Mouse (Mus musculus) CH12.LX (cell line): ENCODE data around the gene Ak3. TPM values are rescaled to one million over a fixed set of nuclear protein-coding genes. Genes with fewer than 3 reads are reported as not detected.

Experiments used
- DNase-seq: peaks from one replicate; pipeline ENCODE4 v3.0.0-alpha.2; 2013; ENCODE audit errors: extremely low read depth
- H3K27ac ChIP-seq: 2 replicates; pipeline ENCODE4 v1.5.1; 2012; ENCODE audit warnings: low read depth, mild to moderate bottlenecking, control low read depth, moderate library complexity; ENCODE audit not compliant: insufficient read depth
- H3K27me3 ChIP-seq: replicated peaks from 2 replicates; pipeline ENCODE3; 2012; ENCODE audit warnings: inconsistent platforms
- H3K36me3 ChIP-seq, 2 experiments: replicated peaks in 1 of 2; 2 replicates each; pipeline versions ENCODE3 to v1.6.1; 2012; ENCODE audit warnings: inconsistent platforms in 1 of 2, low read length in 1 of 2, mild to moderate bottlenecking in 1 of 2, mixed read lengths in 1 of 2, moderate library complexity in 1 of 2; ENCODE audit not compliant: control insufficient read depth in 1 of 2, insufficient read depth in 1 of 2
- H3K4me1 ChIP-seq, 2 experiments: 2 replicates each; pipeline ENCODE4 v1.6.1; 2012; ENCODE audit warnings: inconsistent platforms in 1 of 2, moderate library complexity in 1 of 2; ENCODE audit not compliant: insufficient read depth in 2 of 2, control insufficient read depth in 1 of 2
- H3K4me2 ChIP-seq: 2 replicates; pipeline ENCODE4 v1.6.1; 2012; ENCODE audit warnings: low read depth, mild to moderate bottlenecking, control low read depth; ENCODE audit not compliant: poor library complexity, insufficient read depth, severe bottlenecking
- H3K4me3 ChIP-seq, 3 experiments: fragments of 150-350 bp in 1 of 3; sonication (generic) in 1 of 3; replicated peaks in 1 of 3; 2 replicates each; pipeline versions ENCODE3 to v1.5.1; 2011 to 2012; ENCODE audit warnings: low read depth in 2 of 3, low read length in 2 of 3, mild to moderate bottlenecking in 2 of 3, moderate library complexity in 2 of 3, control low read depth in 1 of 3, improper control_type of control experiment in 1 of 3, inconsistent platforms in 1 of 3, mixed read lengths in 1 of 3; ENCODE audit not compliant: poor library complexity in 1 of 3
- H3K79me2 ChIP-seq: replicated peaks from 2 replicates; pipeline ENCODE4 v1.6.1; 2012; ENCODE audit warnings: mild to moderate bottlenecking, moderate library complexity; ENCODE audit not compliant: control insufficient read depth, poor library complexity, insufficient read depth, severe bottlenecking; ENCODE audit errors: extremely low read depth
- H3K9ac ChIP-seq: 2 replicates; pipeline ENCODE4 v1.6.1; 2012; ENCODE audit warnings: low read depth, mild to moderate bottlenecking, control low read depth, moderate library complexity; ENCODE audit not compliant: insufficient read depth
- H3K9me3 ChIP-seq: replicated peaks from 2 replicates; pipeline ENCODE3; 2012; ENCODE audit warnings: low read length, inconsistent platforms, mixed read lengths
- BHLHE40 ChIP-seq: IDR thresholded peaks from 2 replicates; pipeline ENCODE4 v1.6.1; 2011; ENCODE audit warnings: mild to moderate bottlenecking, low read depth, low read length, improper control_type of control experiment
- CHD1 ChIP-seq: IDR thresholded peaks from 2 replicates; pipeline ENCODE4 v1.6.1; 2012; ENCODE audit warnings: low read depth, low read length, improper control_type of control experiment, inconsistent platforms
- CHD2 ChIP-seq: IDR thresholded peaks from 2 replicates; pipeline ENCODE4 v1.6.1; 2011; ENCODE audit warnings: low read length, improper control_type of control experiment
- E2F4 ChIP-seq: IDR thresholded peaks from 2 replicates; pipeline ENCODE4 v1.6.1; 2011; ENCODE audit warnings: low read depth, low read length, improper control_type of control experiment; ENCODE audit not compliant: insufficient replicate concordance
- ELF1 ChIP-seq: IDR thresholded peaks from 2 replicates; pipeline ENCODE4 v1.6.1; 2014; ENCODE audit warnings: low read depth, mild to moderate bottlenecking, inconsistent platforms, low read length, improper control_type of control experiment
- KAT2A ChIP-seq: IDR thresholded peaks from 2 replicates; pipeline ENCODE4 v1.6.1; 2012; ENCODE audit warnings: low read length, improper control_type of control experiment, inconsistent platforms; ENCODE audit not compliant: insufficient replicate concordance
- MAX ChIP-seq: IDR thresholded peaks from 2 replicates; pipeline ENCODE4 v1.6.1; 2011; ENCODE audit warnings: low read length, improper control_type of control experiment
- MXI1 ChIP-seq: IDR thresholded peaks from 2 replicates; pipeline ENCODE4 v1.6.1; 2011; ENCODE audit warnings: mild to moderate bottlenecking, low read depth, low read length, improper control_type of control experiment
- MYC ChIP-seq: IDR thresholded peaks from 2 replicates; pipeline ENCODE4 v1.6.1; 2011; ENCODE audit warnings: low read depth, mild to moderate bottlenecking, improper control_type of control experiment, low read length
- NELFE ChIP-seq: IDR thresholded peaks from 2 replicates; pipeline ENCODE4 v1.6.1; 2011; ENCODE audit warnings: low read depth, low read length, improper control_type of control experiment
- NRF1 ChIP-seq: IDR thresholded peaks from 2 replicates; pipeline ENCODE4 v1.6.1; 2014; ENCODE audit warnings: low read depth, mild to moderate bottlenecking, inconsistent platforms, low read length, improper control_type of control experiment, moderate library complexity
- PAX5 ChIP-seq: IDR thresholded peaks from 2 replicates; pipeline ENCODE4 v1.6.1; 2012; ENCODE audit warnings: low read length, inconsistent platforms, mixed read lengths
- POLR2A ChIP-seq: IDR thresholded peaks from 2 replicates; pipeline ENCODE4 v1.6.1; 2011; ENCODE audit warnings: low read depth, mild to moderate bottlenecking, improper control_type of control experiment, low read length
- SMC3 ChIP-seq: IDR thresholded peaks from 2 replicates; pipeline ENCODE4 v1.6.1; 2011; ENCODE audit warnings: low read depth, low read length, improper control_type of control experiment
- TBP ChIP-seq: conservative IDR thresholded peaks from 2 replicates; pipeline ENCODE4 v1.6.1; 2011; ENCODE audit warnings: low read depth, low read length, improper control_type of control experiment
- UBTF ChIP-seq: IDR thresholded peaks from 2 replicates; pipeline ENCODE4 v1.6.1; 2012; ENCODE audit warnings: low read depth, mild to moderate bottlenecking, inconsistent platforms, low read length, improper control_type of control experiment, moderate library complexity
- USF1 ChIP-seq: IDR thresholded peaks from 2 replicates; pipeline ENCODE4 v1.6.1; 2014; ENCODE audit warnings: low read depth, mild to moderate bottlenecking, inconsistent platforms, low read length, improper control_type of control experiment
- ZC3H11A ChIP-seq: IDR thresholded peaks from 2 replicates; pipeline ENCODE4 v1.6.1; 2012; ENCODE audit warnings: low read depth, mild to moderate bottlenecking, inconsistent platforms, low read length, improper control_type of control experiment
- ZKSCAN1 ChIP-seq: IDR thresholded peaks from 2 replicates; pipeline ENCODE4 v1.6.1; 2012; ENCODE audit warnings: low read depth, inconsistent platforms, low read length, improper control_type of control experiment, borderline replicate concordance
- ZNF384 ChIP-seq: IDR thresholded peaks from 2 replicates; pipeline ENCODE4 v1.6.1; 2012; ENCODE audit warnings: low read depth, low read length, improper control_type of control experiment, inconsistent platforms
- dilution Hi-C: fragments of 300-500 bp; cut with MboI; formaldehyde crosslinking; loops from 2 replicates; pipeline ENCODE4 v1.14.3; 2020; ENCODE audit warnings: low sequenced_read_pairs; ENCODE audit not compliant: extremely low pct_unique_long_range_greater_than_20kb, extremely low pct_ligation_motif_present
- in situ Hi-C: fragments of 300-500 bp; cut with MboI; formaldehyde crosslinking; loops from 3 replicates; pipeline ENCODE4 v1.14.3; 2019; ENCODE audit warnings: low sequenced_read_pairs, low pct_ligation_motif_present, low pct_unique_long_range_greater_than_20kb, mixed read lengths
- polyA plus RNA-seq: library from polyadenylated mRNA; unstranded; fragments of >175 nt; gene quantifications from 2 replicates; pipeline ENCODE4 v1.2.1, GENCODE M21; 2012; ENCODE audit warnings: low read depth; ENCODE audit not compliant: insufficient read length
- total RNA-seq, 2 experiments: library from RNA; depleted of rRNA; stranded (reverse); fragments of 300-350 nt in 1 of 2; fragments of >200 nt in 1 of 2; gene quantifications; 2 replicates each; pipeline ENCODE4 v1.2.3; 2012 to 2014

Gene Ak3
- total and polyA plus RNA-seq, 3 experiments = 21.3 to 38.8 (median 33.9) TPM

- DNase-seq = peak; percentile 92
- no peaks in the 10 kb centered on the region for H3K9me3 ChIP-seq
- TF ChIP-seq NELFE = peak; percentile 39; the same call in 1 of the 2 replicates
- TF ChIP-seq ELF1 = peak; percentile 22; the same call in 1 of the 2 replicates
- peak; percentile 74 for TF ChIP-seq POLR2A
- no peak for TF ChIP-seq BHLHE40
- TF ChIP-seq MYC = no peak
- TF ChIP-seq ZNF384 = no peak
- no peak for TF ChIP-seq ZKSCAN1
- TF ChIP-seq MAX = no peak
- peak; percentile 83 for TF ChIP-seq TBP
- TF ChIP-seq PAX5 = no peak
- no peak overlapping the region for H3K27ac ChIP-seq
- H3K27me3 ChIP-seq = no peaks in the 10 kb centered on the region
- peaks cover 0 to 2% of the 10 kb centered on the region in 2 experiments for H3K36me3 ChIP-seq
- no peaks in the 10 kb centered on the region for H3K79me2 ChIP-seq
- in situ Hi-C loops = loop anchor here (5.0 to 25.0 kb wide), 2 partner anchors 290 to 445 kb away; partner anchors contain the start of gene Ric1
- peak overlapping the region; percentile 53 to 69 (median 61) for H3K4me3 ChIP-seq
- H3K4me2 ChIP-seq = peak overlapping the region; percentile 85
- dilution Hi-C loops = no loop called here
- peaks cover 2 to 17% of the 10 kb centered on the region in 2 experiments; a peak in 3 of 4 replicates for H3K4me1 ChIP-seq
- peak overlapping the region; percentile 65 for H3K9ac ChIP-seq
Measured at GRCm38 (mm10) chr19:29066981-29067471, 19.3 kb upstream of the Ak3 start.

GRCm38 (mm10) chr19:29064451-29065102 is 16.8 kb upstream of the Ak3 start:
- Histone ChIP-seq H3K4me2 (peak overlapping the region; percentile 85), H3K27me3 (no peaks in the 10 kb centered on the region), H3K79me2 (no peaks in the 10 kb centered on the region), H3K36me3 (peaks cover 0 to 2% of the 10 kb centered on the region in 2 experiments), H3K27ac (peak overlapping the region; percentile 15; the same call in 1 of the 2 replicates)
- in situ Hi-C loops (loop anchor here (5.0 to 25.0 kb wide), 2 partner anchors 293 to 448 kb away; partner anchors contain the start of gene Ric1), dilution Hi-C loops (no loop called here)
- TF ChIP-seq USF1 (no peak), E2F4 (no peak), CHD1 (no peak), NRF1 (no peak), CHD2 (no peak), UBTF (no peak), MXI1 (no peak), POLR2A (no peak), KAT2A (no peak), MAX (no peak), SMC3 (no peak), PAX5 (no peak), ZC3H11A (no peak), MYC (no peak)
- TF ChIP-seq, all 38 proteins: peak for 0
- peak overlapping the region; percentile 52 for H3K9ac ChIP-seq
- no peak for DNase-seq
- H3K4me3 ChIP-seq = peak overlapping the region; percentile 24 to 64 (median 44)
- H3K4me1 ChIP-seq = peaks cover 2 to 17% of the 10 kb centered on the region in 2 experiments; a peak in 3 of 4 replicates
- no peaks in the 10 kb centered on the region for H3K9me3 ChIP-seq
